Mouse (Mus musculus) neural tube, embryonic 11.5 days (tissue): ENCODE measurements around the gene St13. TPM values are rescaled to one million over a fixed set of nuclear protein-coding genes. Genes with fewer than 3 reads are reported as not detected.

Experiments
- ATAC-seq: fragments of 200-750 bp; cut with Nextera tagmentation; 2 replicates; pipeline ENCODE4 v1.8.0; 2017; ENCODE audit warnings: moderate number of reproducible peaks, mild to moderate bottlenecking, moderate TSS enrichment, moderate library complexity; ENCODE audit not compliant: insufficient read depth, low FRiP score, low TSS enrichment
- DNase-seq: peaks from one replicate; pipeline ENCODE4 v3.0.0-alpha.2; 2015; ENCODE audit warnings: low spot score
- H3K27ac ChIP-seq: fragments of 300-500 bp; sonication (generic); 2 replicates; pipeline ENCODE4 v1.5.1; 2014; ENCODE audit warnings: low read depth, mild to moderate bottlenecking, low read length
- H3K27me3 ChIP-seq: fragments of 300-500 bp; sonication (generic); 2 replicates; pipeline ENCODE4 v1.6.1; 2014; ENCODE audit warnings: mild to moderate bottlenecking, low read length, mixed read lengths; ENCODE audit not compliant: control insufficient read depth, insufficient read depth
- H3K36me3 ChIP-seq: fragments of 300-500 bp; sonication (generic); 2 replicates; pipeline ENCODE4 v1.6.1; 2014; ENCODE audit warnings: mild to moderate bottlenecking, low read length, moderate library complexity, mixed read lengths; ENCODE audit not compliant: control insufficient read depth, insufficient read depth
- H3K4me1 ChIP-seq: fragments of 300-500 bp; sonication (generic); 2 replicates; pipeline ENCODE4 v1.6.1; 2014; ENCODE audit warnings: low read length, mixed read lengths; ENCODE audit not compliant: control insufficient read depth, insufficient read depth
- H3K4me2 ChIP-seq: fragments of 300-500 bp; sonication (generic); 2 replicates; pipeline ENCODE4 v1.6.1; 2014; ENCODE audit warnings: low read depth, mild to moderate bottlenecking, moderate library complexity
- H3K4me3 ChIP-seq: fragments of 300-500 bp; sonication (generic); 2 replicates; pipeline ENCODE4 v1.5.1; 2014; ENCODE audit warnings: low read depth, low read length
- H3K9ac ChIP-seq: fragments of 300-500 bp; sonication (generic); 2 replicates; pipeline ENCODE4 v1.6.1; 2014; ENCODE audit warnings: mild to moderate bottlenecking, low read length
- H3K9me3 ChIP-seq: fragments of 300-500 bp; sonication (generic); 2 replicates; pipeline ENCODE4 v1.6.1; 2016; ENCODE audit warnings: low read length; ENCODE audit not compliant: control insufficient read depth
- WGBS: fragments of 180-500 bp; shearing (Covaris S2); extraction: QIAGEN DNeasy Blood & Tissue Kit; methylation state at CpG from one replicate; pipeline ENCODE4 v1.1.7; 2014; 5-methylcytosine and 5-hydroxymethylcytosine counted together
- polyA plus RNA-seq: library from polyadenylated mRNA; unstranded; fragments of >200 nt; fragmentation: Nextera tagmentation; extraction: Ambion mirVana; gene quantifications from 2 replicates; pipeline ENCODE4 v1.2.1, GENCODE M21; 2014

Gene St13
- polyA plus RNA-seq, 1 experiment from 2014 or later = 176 TPM

DNA sequence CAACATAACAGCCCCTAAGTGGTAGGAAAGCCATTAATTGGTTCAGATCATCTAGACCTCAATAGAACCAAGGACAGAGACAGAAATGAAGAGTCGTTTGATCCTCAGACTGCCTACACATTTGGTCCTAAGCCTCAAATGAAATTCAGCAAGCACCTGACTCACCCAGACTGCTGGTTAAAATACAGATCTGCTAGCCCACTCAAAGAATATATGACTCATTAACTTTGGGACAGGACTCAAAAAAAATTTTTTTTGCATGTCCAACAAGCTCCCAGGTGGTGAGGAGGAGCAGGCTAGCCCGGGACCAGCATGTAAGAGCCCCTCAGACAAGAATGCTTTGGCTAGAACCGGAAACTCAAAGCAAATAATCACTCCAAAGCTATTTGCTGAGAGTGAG lies 79.7 kb downstream of the St13 start:
- Histone ChIP-seq H3K36me3 (peaks cover 19% of the 10 kb centered on the region), H3K27ac (no peak overlapping the region), H3K27me3 (no peaks in the 10 kb centered on the region), H3K4me2 (no peak overlapping the region), H3K4me1 (no peaks in the 10 kb centered on the region), H3K9ac (no peak overlapping the region), H3K4me3 (no peak overlapping the region), H3K9me3 (no peaks in the 10 kb centered on the region)
- WGBS = 92% methylated on average over 3 of the region's 3 CpGs
- DNase-seq (no peak), ATAC-seq (no peak)

GRCm38 (mm10) chr15:81319462-81319861 lies 80.4 kb downstream of the St13 start:
- Histone ChIP-seq H3K4me3 (no peak overlapping the region), H3K36me3 (peaks cover 19% of the 10 kb centered on the region), H3K9me3 (no peaks in the 10 kb centered on the region), H3K4me1 (no peaks in the 10 kb centered on the region), H3K27ac (no peak overlapping the region), H3K4me2 (no peak overlapping the region), H3K9ac (no peak overlapping the region), H3K27me3 (no peaks in the 10 kb centered on the region)
- ATAC-seq (no peak), DNase-seq (no peak)
- 91% methylated on average over 9 of the region's 9 CpGs for WGBS

DNA sequence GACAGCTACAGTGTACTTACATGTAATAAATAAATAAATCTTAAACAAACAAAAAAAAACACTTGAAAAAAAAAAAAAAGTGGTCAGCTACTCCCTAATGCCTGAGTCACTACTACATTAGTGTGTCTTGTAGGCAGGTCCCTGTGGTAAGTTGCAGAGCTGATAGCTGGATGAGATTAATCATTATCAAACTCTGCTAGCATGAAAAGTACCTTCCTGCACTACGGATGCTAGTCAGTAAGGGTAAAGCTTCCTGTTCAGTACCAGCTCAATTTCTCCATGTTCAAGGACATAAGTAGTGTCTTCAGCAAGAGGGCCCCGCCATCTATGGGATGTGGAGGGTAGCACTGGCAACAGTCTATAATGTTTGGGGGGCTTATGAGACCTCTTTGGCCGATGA lies 85.9 kb downstream of the St13 start:
- H3K9me3 ChIP-seq = no peaks in the 10 kb centered on the region
- H3K4me1 ChIP-seq = no peaks in the 10 kb centered on the region
- WGBS = 96% methylated on average over 3 of the region's 3 CpGs
- H3K4me3 ChIP-seq = no peak overlapping the region
- ATAC-seq (no peak), DNase-seq (no peak)
- no peak overlapping the region for H3K27ac ChIP-seq
- no peak overlapping the region for H3K4me2 ChIP-seq
- H3K9ac ChIP-seq = no peak overlapping the region
- H3K36me3 ChIP-seq = peaks cover 4% of the 10 kb centered on the region
- H3K27me3 ChIP-seq = no peaks in the 10 kb centered on the region

Other genes starting within 250 kb of the St13 start
- 23.8 and 24.8 TPM in 2 replicates for gene Mrtfa, start 209.3 kb downstream of the St13 start, polyA plus RNA-seq
- gene Mchr1, start 164.6 kb downstream of the St13 start, polyA plus RNA-seq = 0.77 and 1.1 TPM in 2 replicates
- 108 and 109 TPM in 2 replicates for gene Slc25a17, start 39.3 kb downstream of the St13 start, polyA plus RNA-seq
- gene Xpnpep3, start 61 bp upstream of the St13 start, polyA plus RNA-seq = 7.7 and 8.1 TPM in 2 replicates
- gene Dnajb7, start 8.2 kb upstream of the St13 start, polyA plus RNA-seq = 0.69 and 0.72 TPM in 2 replicates
- gene Rbx1, start 66.2 kb upstream of the St13 start, polyA plus RNA-seq = 515 and 541 TPM in 2 replicates
- 25.4 and 29.6 TPM in 2 replicates for gene Ep300, start 185.3 kb upstream of the St13 start, polyA plus RNA-seq